Comparison of ENCODE assay signal across 8 mouse cellular contexts in genomic region chr17:35003022-35003838, GRCm38 (mm10). TPM values are rescaled to one million over a fixed set of nuclear protein-coding genes. Genes with fewer than 3 reads are reported as not detected.
DNase-seq lines count a peak whose midpoint lies in the region; ATAC-seq and TF ChIP-seq lines count a peak whose summit lies in the region.

No protein-coding gene starts in this region.

- H3K4me3 ChIP-seq in lung, embryonic 14.5 days (ENCODE audit: low read depth, low read length): peak overlapping the region; percentile 92
- H3K4me3 ChIP-seq in embryonic facial prominence, embryonic 11.5 days (ENCODE audit: low read depth, low read length): peak overlapping the region; percentile 89; the same call in 1 of the 2 replicates
- H3K4me3 ChIP-seq in myocyte: peak overlapping the region; percentile 98

- H3ac ChIP-seq in myocyte (ENCODE audit: control insufficient read depth, insufficient read length): peak overlapping the region; percentile 92

- peaks cover 58% of the 10 kb centered on the region for H3K36me3 ChIP-seq in lung, embryonic 14.5 days (ENCODE audit: insufficient read depth)
- H3K36me3 ChIP-seq in embryonic facial prominence, embryonic 11.5 days (replicated peaks; ENCODE audit: control insufficient read depth, insufficient read depth, low read depth, low read length): peaks cover 7% of the 10 kb centered on the region; the same call in 1 of the 2 replicates
- H3K36me3 ChIP-seq in myocyte (ENCODE audit: control insufficient read depth, insufficient read depth): peaks cover 34% of the 10 kb centered on the region

- peak overlapping the region; percentile 96 for H3K9ac ChIP-seq in lung, embryonic 14.5 days
- H3K9ac ChIP-seq in embryonic facial prominence, embryonic 11.5 days (replicated peaks; ENCODE audit: low read length): no peak overlapping the region; the same call in 1 of the 2 replicates

- DNase-seq in lung, embryonic 14.5 days: no peak
- no peak for DNase-seq in lung, postnatal 14 days
- DNase-seq in embryonic facial prominence, embryonic 11.5 days (ENCODE audit: low spot score): no peak
- peak; percentile 41 for DNase-seq in induced T-regulatory cell, adult 2 months (ENCODE audit: low read depth)
- no peak for DNase-seq in layer of hippocampus, postnatal 25 days (ENCODE audit: extremely low spot score in 1 of 2, low spot score in 1 of 2)

- no peaks in the 10 kb centered on the region for H3K9me3 ChIP-seq in lung, embryonic 14.5 days (ENCODE audit: low read depth, low read length)
- no peaks in the 10 kb centered on the region for H3K9me3 ChIP-seq in embryonic facial prominence, embryonic 11.5 days (replicated peaks; ENCODE audit: control insufficient read depth, low read length)

- peaks cover 69% of the 10 kb centered on the region for H3K79me2 ChIP-seq in myocyte (ENCODE audit: control insufficient read depth, insufficient read depth)

- peak overlapping the region; percentile 96 for H3K4me2 ChIP-seq in lung, embryonic 14.5 days
- peak overlapping the region; percentile 98 for H3K4me2 ChIP-seq in embryonic facial prominence, embryonic 11.5 days (ENCODE audit: low read depth, low read length)
- peak overlapping the region; percentile 98 for H3K4me2 ChIP-seq in myocyte (ENCODE audit: low read depth)

- no peaks in the 10 kb centered on the region for H3K27me3 ChIP-seq in lung, embryonic 14.5 days (ENCODE audit: insufficient read depth, low read length)
- H3K27me3 ChIP-seq in embryonic facial prominence, embryonic 11.5 days (ENCODE audit: control insufficient read depth, insufficient read depth, low read length): no peaks in the 10 kb centered on the region
- no peaks in the 10 kb centered on the region for H3K27me3 ChIP-seq in myocyte (ENCODE audit: control insufficient read depth, insufficient read depth, insufficient read length)

- peak; percentile 1 for TF ChIP-seq POLR2A in myocyte (IDR thresholded peaks at IDR 0.05; ENCODE audit: insufficient read length, low read depth)

- peaks cover 23% of the 10 kb centered on the region for H3K4me1 ChIP-seq in lung, embryonic 14.5 days (ENCODE audit: insufficient read depth)
- H3K4me1 ChIP-seq in embryonic facial prominence, embryonic 11.5 days (ENCODE audit: control insufficient read depth, insufficient read depth, low read length): peaks cover 3% of the 10 kb centered on the region; the same call in 1 of the 2 replicates

- TF ChIP-seq CTCF in lung, embryonic 14.5 days (IDR thresholded peaks at IDR 0.05; ENCODE audit: low read depth): no peak

- H3K27ac ChIP-seq in lung, embryonic 14.5 days (ENCODE audit: low read depth): no peak overlapping the region
- no peak overlapping the region for H3K27ac ChIP-seq in embryonic facial prominence, embryonic 11.5 days (replicated peaks; ENCODE audit: low read depth, low read length)

- ATAC-seq in lung, embryonic 14.5 days (ENCODE audit: insufficient read depth): no peak
- ATAC-seq in embryonic facial prominence, embryonic 11.5 days (replicated peaks; ENCODE audit: insufficient number of reproducible peaks, low FRiP score, low TSS enrichment, low read depth): no peak
- ATAC-seq in activated CD4-positive, CD25-positive, alpha-beta regulatory T cell, adult 4 months: no peak
- ATAC-seq in megakaryocyte progenitor cell, adult 5-6 weeks (replicated peaks; ENCODE audit: poor library complexity): no peak

- WGBS in lung, embryonic 14.5 days: 45% methylated on average over 9 of the region's 9 CpGs
- WGBS in embryonic facial prominence, embryonic 11.5 days: 66% methylated on average over 9 of the region's 9 CpGs

TF ChIP-seq in myocyte, 11 proteins besides CTCF, POLR2A, EP300 and RAD21:
- TF ChIP-seq TCF12 (IDR thresholded peaks at IDR 0.05; ENCODE audit: insufficient read depth, poor library complexity, severe bottlenecking): no peak
TF ChIP-seq in myocyte: peak in this region for 0.

RNA-seq across cellular contexts. Expression of gene Vars, which starts 2.4 kb away (rescaled TPM):
- polyA plus RNA-seq in lung, embryonic 14.5 days (2014; fragmentation: Nextera tagmentation; extraction: Ambion mirVana): 135 and 161 TPM in 2 replicates
- polyA plus RNA-seq in embryonic facial prominence, embryonic 11.5 days (2014; fragmentation: Nextera tagmentation; extraction: Ambion mirVana): 73.9 and 85.2 TPM in 2 replicates
- 208 TPM for polyA plus RNA-seq in myocyte (2012; fragmentation: generic; extraction: Trizol)
- 10 to 100 TPM; 28.5 to 29.1 TPM for polyA plus RNA-seq in activated CD4-positive, CD25-positive, alpha-beta regulatory T cell, adult 4 months (2017; shearing (Covaris generic))
- 60.5 and 77.5 TPM in 2 replicates for total RNA-seq in megakaryocyte progenitor cell, adult 5-6 weeks (2015)
- 239 and 292 TPM in 2 replicates for total RNA-seq in megakaryocyte progenitor cell, adult 5-6 weeks (2017)
- 10 to 100 TPM; 43.7 to 55.6 TPM for total RNA-seq in layer of hippocampus, postnatal 25 days (2021)

RNA-seq across cellular contexts. Expression of gene Vwa7, which starts 13.1 kb away (rescaled TPM):
- 0.11 and 0.47 TPM in 2 replicates for polyA plus RNA-seq in lung, embryonic 14.5 days (2014; fragmentation: Nextera tagmentation; extraction: Ambion mirVana)
- 0.10 and 0.17 TPM in 2 replicates for polyA plus RNA-seq in embryonic facial prominence, embryonic 11.5 days (2014; fragmentation: Nextera tagmentation; extraction: Ambion mirVana)
- polyA plus RNA-seq in myocyte (2012; fragmentation: generic; extraction: Trizol): 0.05 TPM
- polyA plus RNA-seq in activated CD4-positive, CD25-positive, alpha-beta regulatory T cell, adult 4 months (2017; shearing (Covaris generic)): under 1 TPM; 0.11 to 0.12 TPM
- not detected in 2 replicates for total RNA-seq in megakaryocyte progenitor cell, adult 5-6 weeks (2015)
- 0.17 TPM in 1 of 2 replicates, not detected in the other for total RNA-seq in megakaryocyte progenitor cell, adult 5-6 weeks (2017)
- under 1 TPM; 0.07 to 0.23 TPM for total RNA-seq in layer of hippocampus, postnatal 25 days (2021)

RNA-seq across cellular contexts. Expression of gene Lsm2, which starts 21.6 kb away (rescaled TPM):
- polyA plus RNA-seq in lung, embryonic 14.5 days (2014; fragmentation: Nextera tagmentation; extraction: Ambion mirVana): 241 and 265 TPM in 2 replicates
- 219 and 241 TPM in 2 replicates for polyA plus RNA-seq in embryonic facial prominence, embryonic 11.5 days (2014; fragmentation: Nextera tagmentation; extraction: Ambion mirVana)
- polyA plus RNA-seq in myocyte (2012; fragmentation: generic; extraction: Trizol): 52.3 TPM
- 10 to 100 TPM; 45.5 to 61.3 TPM for polyA plus RNA-seq in activated CD4-positive, CD25-positive, alpha-beta regulatory T cell, adult 4 months (2017; shearing (Covaris generic))
- total RNA-seq in megakaryocyte progenitor cell, adult 5-6 weeks (2015): 187 and 253 TPM in 2 replicates
- total RNA-seq in megakaryocyte progenitor cell, adult 5-6 weeks (2017): 71.7 and 78.0 TPM in 2 replicates
- total RNA-seq in layer of hippocampus, postnatal 25 days (2021): 10 to 100 TPM; 18.1 to 19.3 TPM

RNA-seq across cellular contexts. Expression of gene Sapcd1, which starts 24.6 kb away (rescaled TPM):
- 16.1 and 17.2 TPM in 2 replicates for polyA plus RNA-seq in lung, embryonic 14.5 days (2014; fragmentation: Nextera tagmentation; extraction: Ambion mirVana)
- 3.5 and 7.5 TPM in 2 replicates for polyA plus RNA-seq in embryonic facial prominence, embryonic 11.5 days (2014; fragmentation: Nextera tagmentation; extraction: Ambion mirVana)
- 0.14 TPM for polyA plus RNA-seq in myocyte (2012; fragmentation: generic; extraction: Trizol)
- 1 to 10 TPM; 1.8 to 2.1 TPM for polyA plus RNA-seq in activated CD4-positive, CD25-positive, alpha-beta regulatory T cell, adult 4 months (2017; shearing (Covaris generic))
- 0.93 and 1.9 TPM in 2 replicates for total RNA-seq in megakaryocyte progenitor cell, adult 5-6 weeks (2015)
- total RNA-seq in megakaryocyte progenitor cell, adult 5-6 weeks (2017): 1.5 TPM in 1 of 2 replicates, not detected in the other
- total RNA-seq in layer of hippocampus, postnatal 25 days (2021): 1 to 10 TPM in 1 of 2 experiments, under 1 TPM in 1; 0.64 to 1.1 TPM

RNA-seq across cellular contexts. Expression of gene Hspa1l, which starts 30.7 kb away (rescaled TPM):
- polyA plus RNA-seq in lung, embryonic 14.5 days (2014; fragmentation: Nextera tagmentation; extraction: Ambion mirVana): 0.83 and 1.1 TPM in 2 replicates
- polyA plus RNA-seq in embryonic facial prominence, embryonic 11.5 days (2014; fragmentation: Nextera tagmentation; extraction: Ambion mirVana): 1.5 and 2.0 TPM in 2 replicates
- 1.3 TPM for polyA plus RNA-seq in myocyte (2012; fragmentation: generic; extraction: Trizol)
- under 1 TPM in 1 of 2 experiments, not detected in 1; 0.46 TPM for polyA plus RNA-seq in activated CD4-positive, CD25-positive, alpha-beta regulatory T cell, adult 4 months (2017; shearing (Covaris generic))
- not detected in 2 replicates for total RNA-seq in megakaryocyte progenitor cell, adult 5-6 weeks (2015)
- not detected in 2 replicates for total RNA-seq in megakaryocyte progenitor cell, adult 5-6 weeks (2017)
- total RNA-seq in layer of hippocampus, postnatal 25 days (2021): under 1 TPM; 0.22 to 0.31 TPM
